Mouse (Mus musculus) adrenal gland, adult 8-10 months (tissue): ENCODE results near the gene Cfap58. TPM values are rescaled to one million over a fixed set of nuclear protein-coding genes. Genes with fewer than 3 reads are reported as not detected.

ENCODE experiments used
- microRNA-seq, 2 experiments: library from miRNA; unstranded; fragments of <30 nt; microRNA quantifications; one replicate each; pipeline ENCODE4 v1.2.0; 2022
- total RNA-seq, 4 experiments: library from RNA; stranded (reverse); gene quantifications; 2 replicates each; pipeline ENCODE4 v1.2.4; 2022

Gene Cfap58
- total RNA-seq, 4 experiments from 2014 or later = 0.07 to 0.12 (median 0.11) TPM; not detected in 1

Small RNA genes lying within 50 kb of the gene (microRNA-seq; reads per million reads assigned to microRNA genes)
- 0 reads per million in 2 experiments for gene Gm22240

Other genes with a start within 250 kb of the Cfap58 start
- gene Col17a1, start 245.6 kb upstream of the Cfap58 start, total RNA-seq = not detected
- gene Sfr1, start 206.0 kb upstream of the Cfap58 start, total RNA-seq = 10 to 100 TPM; 73.4 to 86.9 (median 77.6) TPM
- gene Gsto1, start 82.7 kb upstream of the Cfap58 start, total RNA-seq = 10 to 100 TPM; 63.2 to 81.2 (median 73.3) TPM
- gene Gsto2, start 72.1 kb upstream of the Cfap58 start, total RNA-seq = 1 to 10 TPM; 1.0 to 3.4 (median 1.9) TPM
- gene Cfap43, start 18.4 kb upstream of the Cfap58 start, total RNA-seq = not detected
- 10 to 100 TPM; 12.4 to 23.1 (median 17.1) TPM for gene Itprip, start 18.4 kb upstream of the Cfap58 start, total RNA-seq